Mouse (Mus musculus) cortical plate, adult 2 months (tissue): Measurements from ENCODE around the gene Agtrap.

ENCODE experiments used
- CTCF ChIP-seq: fragments of 200-500 bp; IDR thresholded peaks from 2 replicates; pipeline ENCODE4 v1.5.1; 2011; ENCODE audit warnings: mild to moderate bottlenecking, control low read depth, low read length; ENCODE audit not compliant: insufficient read depth; ENCODE audit errors: extremely low read depth
- POLR2A ChIP-seq: fragments of 200-500 bp; IDR thresholded peaks from 2 replicates; pipeline ENCODE4 v1.6.1; 2011; ENCODE audit warnings: mild to moderate bottlenecking, low read length, control low read depth; ENCODE audit not compliant: insufficient read depth; ENCODE audit errors: extremely low read depth

GRCm38 (mm10) chr4:148128672-148129071 is 40.8 kb upstream of the Agtrap start:
- TF ChIP-seq CTCF (no peak), POLR2A (no peak)
